Mouse (Mus musculus) MEL (cell line): Measurements from ENCODE around the gene Ywhae.

ENCODE experiments used
- CTCF ChIP-seq, 3 experiments: IDR thresholded peaks in 2 of 3; conservative IDR thresholded peaks in 1 of 3; 2 replicates each; pipeline ENCODE4 v1.5.1; 2011 to 2012; ENCODE audit warnings: low read length in 3 of 3, low read depth in 2 of 3, mild to moderate bottlenecking in 2 of 3, improper control_type of control experiment in 1 of 3, inconsistent platforms in 1 of 3, mixed read lengths in 1 of 3, moderate library complexity in 1 of 3; ENCODE audit not compliant: control insufficient read depth in 1 of 3, insufficient read depth in 1 of 3, poor library complexity in 1 of 3, severe bottlenecking in 1 of 3
- ETS1 ChIP-seq: IDR thresholded peaks from 2 replicates; pipeline ENCODE4 v1.6.1; 2012; ENCODE audit warnings: low read depth, mild to moderate bottlenecking, inconsistent platforms, low read length, improper control_type of control experiment, moderate library complexity
- MAX ChIP-seq: IDR thresholded peaks from 2 replicates; pipeline ENCODE4 v1.6.1; 2011; ENCODE audit warnings: low read length, improper control_type of control experiment
- POLR2A ChIP-seq, 2 experiments: IDR thresholded peaks; 2 replicates each; pipeline ENCODE4 v1.6.1; 2011 to 2012; ENCODE audit warnings: low read length in 2 of 2, mild to moderate bottlenecking in 2 of 2, control low read depth in 1 of 2, improper control_type of control experiment in 1 of 2, low read depth in 1 of 2, moderate library complexity in 1 of 2; ENCODE audit not compliant: control insufficient read depth in 1 of 2, insufficient read depth in 1 of 2, poor library complexity in 1 of 2

- no peak for TF ChIP-seq ETS1
- no peak for TF ChIP-seq POLR2A (IDR thresholded peaks at IDR 0.05; ENCODE audit: control insufficient read depth in 1 of 2, insufficient read depth in 1 of 2, low read depth in 1 of 2, low read length in 2 of 2, poor library complexity in 1 of 2)
- TF ChIP-seq CTCF (IDR thresholded peaks at IDR 0.05 in 2 of 3, conservative IDR thresholded peaks at IDR 0.05 in 1 of 3; ENCODE audit: control insufficient read depth in 1 of 3, insufficient read depth in 1 of 3, low read depth in 2 of 3, low read length in 3 of 3, poor library complexity in 1 of 3, severe bottlenecking in 1 of 3) = no peak
- TF ChIP-seq MAX = no peak
Observed at GRCm38 (mm10) chr11:75687343-75687993, 45.2 kb upstream of the Ywhae start.
